Mouse (Mus musculus) embryo, embryonic 10.5 days (tissue): Measurements from ENCODE around the gene Sae1.
A peak's percentile ranks its signal among the peaks of the same experiment; 100 is the strongest.

Source experiments
- DNase-seq: peaks from one replicate; pipeline ENCODE4 v3.0.0-alpha.2; 2015; ENCODE audit warnings: low spot score

The Sae1 gene

DNA sequence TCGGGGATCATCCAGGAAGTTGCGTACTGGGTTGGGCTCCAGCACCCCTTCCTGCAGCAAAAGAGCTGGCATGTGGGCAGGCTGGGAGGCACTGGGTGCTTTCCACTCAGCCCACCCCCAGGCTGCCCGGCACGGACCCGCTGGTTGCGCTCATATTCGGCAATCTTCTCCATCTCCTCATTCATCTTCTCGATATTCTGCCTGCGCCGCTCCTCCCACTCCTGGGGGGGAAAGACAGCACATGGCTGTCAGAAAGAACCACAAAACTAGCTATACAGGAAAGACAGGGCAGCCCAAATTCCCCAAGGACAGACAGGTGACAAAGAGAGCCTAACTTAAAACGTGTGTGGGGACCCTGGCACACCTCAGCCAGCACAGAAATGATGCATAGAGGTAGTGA, 106.9 kb downstream of the Sae1 start:
- DNase-seq, result no peak

- no peak for DNase-seq
These were observed 112.4 kb downstream of the Sae1 start for GRCm38 (mm10) chr7:16274922-16275890.

DNA sequence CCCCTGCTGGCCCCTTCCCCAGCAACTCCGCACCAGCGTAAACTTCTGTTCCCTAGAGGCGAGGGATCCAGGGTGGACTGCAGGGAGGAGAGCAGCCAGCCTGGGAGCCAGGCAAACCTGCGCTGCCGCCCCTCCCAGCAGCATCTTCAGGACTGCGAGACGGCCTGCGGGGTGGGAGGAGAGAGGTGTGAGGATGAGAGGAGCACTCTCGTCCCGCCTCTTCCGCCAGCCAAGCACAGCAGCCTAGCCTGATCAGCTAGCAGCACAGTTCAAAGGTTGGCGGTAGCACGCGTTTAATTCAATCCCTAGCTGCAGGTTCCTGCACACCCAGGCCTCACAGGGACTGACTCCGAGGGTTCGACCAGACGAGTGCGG, 113.9 kb downstream of the Sae1 start:
- peak; percentile 82 for DNase-seq

DNA sequence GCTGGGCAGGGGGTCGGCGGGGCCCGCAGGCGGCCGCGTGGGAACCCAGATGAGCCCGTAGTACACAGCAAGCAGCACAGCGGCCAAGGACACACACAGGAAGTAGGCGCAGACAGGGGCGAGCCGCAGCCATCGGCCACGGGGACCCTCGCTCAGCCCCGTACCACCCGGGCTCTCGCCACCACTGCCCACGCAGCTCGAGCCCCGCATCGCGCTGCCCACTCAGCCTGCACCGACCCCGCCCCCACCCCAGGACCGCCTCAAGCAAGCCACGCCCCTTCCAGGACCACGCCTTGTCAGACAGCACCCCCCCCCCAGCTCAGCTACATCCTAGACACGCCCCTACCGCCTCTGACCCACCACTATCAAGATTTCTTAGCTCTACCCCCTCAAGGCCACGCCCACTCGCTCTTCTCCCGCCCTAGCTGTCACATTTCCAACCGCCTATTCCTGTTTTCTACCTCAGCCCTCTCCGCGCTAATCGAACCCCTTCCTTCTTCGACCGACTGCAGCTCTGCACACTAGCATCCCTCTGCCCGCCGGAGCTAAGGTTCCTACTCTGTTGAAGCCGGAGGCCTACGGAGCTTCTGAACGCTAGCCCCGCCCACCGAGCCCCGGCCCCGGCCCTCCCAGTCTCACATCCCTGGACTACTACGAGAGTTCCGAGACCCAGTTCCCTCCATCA, 114.4 kb downstream of the Sae1 start, which contains the start of gene Inafm1:
TSS of gene Inafm1 (minus strand) at position 537 of the 685 bp plus-strand sequence.
- DNase-seq, result peak; percentile 98

DNA sequence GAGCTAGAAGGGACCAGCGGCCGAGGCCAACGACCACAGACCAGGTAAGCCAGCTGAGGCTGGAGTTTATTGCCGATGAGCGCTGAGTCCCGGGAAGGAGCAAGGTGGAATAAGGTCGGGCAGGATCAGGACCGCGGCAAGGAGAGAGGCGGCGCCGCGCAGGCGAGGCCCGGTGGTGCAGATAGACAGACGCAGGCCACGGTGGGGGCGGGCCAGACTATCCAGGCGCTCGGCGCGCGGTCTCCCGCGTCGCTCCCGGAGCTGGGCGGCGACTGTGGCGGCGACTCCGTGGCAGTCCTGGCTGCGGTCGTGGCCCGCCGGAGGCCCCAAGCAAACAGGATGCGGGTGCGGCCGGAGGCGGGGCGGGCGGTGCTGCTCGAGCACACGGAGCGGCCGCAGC, 114.9 kb downstream of the Sae1 start:
- peak; percentile 72 for DNase-seq

- no peak for DNase-seq
These were observed 116.5 kb downstream of the Sae1 start for GRCm38 (mm10) chr7:16271139-16271538.
